Mouse (Mus musculus): ENCODE results near the gene Clptm1.
"Not testable (repeated sequence)": the region's sequence is repeated elsewhere in the genome, so short reads cannot be mapped to it uniquely, and the experiment has no call there.

Clptm1 gene

GRCm38 (mm10) chr7:19691873-19692865, 27.3 kb upstream of the Clptm1 start, which contains the start of gene Apoc1:
Apoc1 (minus strand) TSS chr7:19692660.
- no peak for DNase-seq (ENCODE audit: low spot score in 2 of 2)

GRCm38 (mm10) chr7:19691434-19691833, 26.6 kb upstream of the Clptm1 start:
- no peak for DNase-seq (ENCODE audit: low spot score in 2 of 2)

GRCm38 (mm10) chr7:19690845-19691244, 26.0 kb upstream of the Clptm1 start:
- DNase-seq (ENCODE audit: low spot score in 2 of 2): no peak

- DNase-seq (ENCODE audit: low spot score in 2 of 2): no peak
These were observed 23.8 kb upstream of the Clptm1 start for GRCm38 (mm10) chr7:19688611-19689010.

DNA sequence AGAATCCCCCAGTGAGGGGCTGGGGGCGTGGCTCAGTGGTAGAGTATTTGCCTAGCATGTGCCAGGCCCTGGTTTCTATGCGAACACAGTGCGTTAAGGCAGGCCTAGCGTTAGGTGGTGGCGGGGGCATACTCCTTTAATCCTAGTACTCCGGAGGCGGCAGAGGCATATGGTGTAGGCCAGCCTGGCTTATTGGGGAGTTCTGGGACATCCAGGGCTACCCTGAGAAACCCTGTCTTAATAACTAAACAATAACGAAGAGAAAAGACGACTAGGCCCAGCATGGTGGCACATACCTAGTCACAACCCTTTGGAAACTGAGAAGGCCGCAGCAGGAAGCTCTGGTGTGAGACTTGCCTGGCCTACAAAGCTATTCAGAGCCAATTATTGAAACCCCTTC, 23.3 kb upstream of the Clptm1 start:
- no peak for DNase-seq (ENCODE audit: low spot score in 2 of 2)

GRCm38 (mm10) chr7:19686927-19687583, 22.2 kb upstream of the Clptm1 start:
- not testable (repeated sequence) for DNase-seq (ENCODE audit: low spot score in 2 of 2)

- DNase-seq (ENCODE audit: low spot score in 2 of 2): no peak
These were observed 21.7 kb upstream of the Clptm1 start for GRCm38 (mm10) chr7:19686521-19686920.

- no peak for DNase-seq (ENCODE audit: low spot score in 2 of 2)
These were observed 20.5 kb upstream of the Clptm1 start for GRCm38 (mm10) chr7:19685374-19685773.

GRCm38 (mm10) chr7:19683771-19684201, 19.0 kb upstream of the Clptm1 start:
- no peak for DNase-seq (ENCODE audit: low spot score in 2 of 2)

DNA sequence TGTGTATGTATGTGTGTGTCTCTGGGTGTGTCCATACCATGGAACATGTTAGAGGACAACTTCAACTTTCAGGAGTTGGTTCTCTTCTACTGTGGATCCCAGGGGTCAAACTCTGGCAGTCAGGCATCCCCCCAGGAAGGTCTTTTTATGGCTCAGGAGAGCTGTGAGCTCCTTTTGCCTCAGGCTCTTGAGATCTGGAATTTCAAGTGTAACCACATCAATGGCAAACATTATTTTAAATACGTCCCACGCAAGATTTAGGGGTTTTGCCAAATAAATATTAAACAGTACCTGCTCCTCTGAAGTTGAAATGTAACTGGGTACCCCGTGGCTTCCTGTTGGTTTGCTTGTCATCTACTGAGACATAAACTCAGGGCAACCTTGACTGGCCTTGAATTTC, 18.1 kb upstream of the Clptm1 start:
- DNase-seq (ENCODE audit: low spot score in 2 of 2): no peak

- DNase-seq (ENCODE audit: low spot score in 2 of 2): no peak
These were observed 16.4 kb upstream of the Clptm1 start, which contains the start of the genes Gm44805 and Apoc4 for GRCm38 (mm10) chr7:19681202-19681694. Gm44805 (minus strand) TSS chr7:19681423. Apoc4 (minus strand) TSS chr7:19681479.

DNA sequence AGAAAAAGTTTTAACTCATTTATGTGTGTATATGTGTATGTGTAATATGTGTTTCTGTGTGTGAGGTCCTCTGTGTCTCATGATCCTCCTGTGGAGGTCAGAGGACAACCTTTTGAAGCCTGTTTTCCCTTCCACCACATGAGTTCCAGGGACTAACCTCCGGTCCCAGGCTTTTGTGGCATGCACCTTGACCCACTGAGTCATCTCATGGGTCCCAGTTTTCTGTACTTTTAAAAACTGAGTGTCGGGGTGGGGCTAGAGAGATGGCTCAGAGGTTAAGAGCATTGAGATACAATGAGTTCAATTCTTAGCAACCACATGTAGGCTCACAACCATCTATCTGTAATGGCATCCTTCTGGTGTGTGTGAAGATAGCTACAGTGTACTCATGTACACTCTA, 15.9 kb upstream of the Clptm1 start:
- DNase-seq (ENCODE audit: low spot score in 2 of 2): no peak

DNA sequence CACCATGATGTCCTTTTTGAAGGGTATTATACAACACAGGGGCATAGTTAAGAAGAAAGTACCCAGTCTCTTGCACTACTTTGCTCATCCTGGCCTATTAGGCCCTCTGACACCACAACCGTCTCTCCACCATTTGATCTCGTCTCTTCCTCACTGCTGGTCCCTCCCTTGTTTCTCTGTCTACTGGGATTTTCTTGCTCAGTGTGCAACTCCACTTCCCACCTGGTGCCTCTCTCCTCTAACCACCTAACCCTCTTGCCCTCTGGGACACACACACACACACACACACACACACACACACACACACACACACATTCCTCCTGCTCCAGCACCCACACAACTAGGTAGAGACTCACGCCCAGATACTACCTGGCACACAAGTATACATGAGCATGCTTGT, 14.1 kb upstream of the Clptm1 start:
- DNase-seq (ENCODE audit: low spot score in 2 of 2): no peak

- DNase-seq (ENCODE audit: low spot score in 2 of 2): no peak
These were observed 13.0 kb upstream of the Clptm1 start, which contains the start of gene Apoc2 for GRCm38 (mm10) chr7:19677872-19678271. Apoc2 (minus strand) TSS chr7:19677941.

DNA sequence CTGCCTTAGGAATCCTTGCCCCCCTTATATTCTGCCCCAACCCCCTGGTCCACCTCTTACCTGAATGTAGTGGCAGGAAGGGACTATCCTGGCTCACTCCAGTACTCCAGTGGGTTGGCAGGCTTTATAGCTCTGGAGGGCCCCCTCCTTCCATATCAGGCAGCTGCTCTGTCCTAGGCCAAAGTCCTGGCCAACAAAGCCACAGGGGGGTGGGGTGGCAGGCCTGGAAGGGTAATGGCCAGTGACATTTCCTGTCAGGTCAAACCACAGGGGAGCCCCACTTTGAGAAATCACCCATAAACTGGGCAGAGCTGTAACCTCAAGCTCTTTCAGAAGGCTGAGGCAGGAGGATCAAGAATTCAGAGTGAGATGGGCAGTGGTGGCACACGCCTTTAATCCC, 11.8 kb upstream of the Clptm1 start:
- no peak for DNase-seq (ENCODE audit: low spot score in 2 of 2)

DNA sequence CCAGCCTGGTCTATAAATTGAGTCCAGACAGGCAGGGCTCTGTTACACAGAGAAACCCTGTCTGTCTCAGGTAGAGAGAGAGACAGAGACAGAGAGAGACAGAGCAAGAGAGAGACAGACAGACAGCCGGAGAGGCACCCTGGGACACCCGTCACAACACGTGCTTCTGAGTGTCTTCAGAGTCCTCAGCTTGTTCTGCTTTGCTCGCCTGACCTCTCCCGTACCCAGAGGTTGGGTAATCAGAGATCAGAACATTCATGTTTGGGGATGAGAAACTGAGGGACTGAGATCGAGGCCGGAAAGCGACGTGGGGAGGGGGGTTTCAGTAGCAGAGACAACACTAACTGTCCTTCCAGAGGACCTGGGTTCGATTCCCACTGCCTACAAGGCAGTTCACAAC, 11.0 kb upstream of the Clptm1 start:
- DNase-seq (ENCODE audit: low spot score in 2 of 2): no peak

DNA sequence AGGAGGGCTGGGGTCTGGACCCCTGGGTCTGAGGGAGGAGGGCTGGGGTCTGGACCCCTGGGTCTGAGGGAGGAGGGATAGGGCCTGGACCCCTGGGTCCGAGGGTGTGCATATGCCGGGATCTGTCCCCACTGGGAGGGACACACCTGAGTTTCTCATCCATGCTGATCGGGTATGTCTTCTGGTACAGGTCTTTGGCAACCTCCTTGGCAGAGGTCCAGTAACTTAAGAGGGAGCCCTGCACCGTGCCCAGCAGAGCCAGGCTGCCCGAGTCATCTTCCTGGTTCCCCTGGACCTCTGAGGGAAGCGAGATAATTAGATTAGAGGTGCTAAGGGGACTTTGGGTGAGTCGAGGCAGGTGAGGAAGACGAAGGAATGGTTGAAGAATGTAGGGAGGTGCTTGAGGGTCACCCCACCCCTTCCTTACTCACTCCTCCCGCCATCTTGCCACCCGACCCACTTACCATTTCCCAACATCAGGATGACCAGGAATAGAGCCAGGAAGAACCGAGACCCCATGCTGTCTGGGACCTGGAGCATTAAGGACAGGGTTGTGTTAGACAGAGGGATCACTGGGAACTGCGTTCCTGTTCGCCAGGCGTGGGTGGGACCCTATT, 8.4 kb upstream of the Clptm1 start:
- DNase-seq (ENCODE audit: low spot score in 2 of 2): no peak

- no peak for DNase-seq (ENCODE audit: low spot score in 2 of 2)
These were observed 6.7 kb upstream of the Clptm1 start for GRCm38 (mm10) chr7:19671511-19671910.

- DNase-seq (ENCODE audit: low spot score in 2 of 2): peak; percentile 95 to 96
These were observed 4.3 kb upstream of the Clptm1 start for GRCm38 (mm10) chr7:19668947-19669721.

DNA sequence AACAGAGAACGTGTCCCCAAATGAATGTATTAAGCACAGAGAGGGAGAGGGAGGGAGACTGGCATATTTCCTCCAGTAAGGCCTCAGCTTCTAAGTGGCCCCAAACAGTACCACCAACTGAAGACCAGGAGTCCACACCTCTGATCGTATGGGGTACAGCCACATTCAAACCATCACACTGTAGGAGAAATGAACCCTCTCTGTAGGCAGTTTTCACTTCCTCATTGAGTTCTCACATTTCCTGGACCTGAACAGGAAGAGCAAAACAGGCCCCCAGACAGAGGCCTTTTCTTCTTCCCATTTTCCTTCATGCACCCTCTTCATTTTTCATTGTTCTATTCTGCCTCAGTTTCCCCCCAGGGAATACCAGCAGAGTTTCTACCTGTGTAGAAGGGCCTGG, 2.6 kb upstream of the Clptm1 start:
- DNase-seq (ENCODE audit: low spot score in 2 of 2): no peak

- no peak for DNase-seq (ENCODE audit: low spot score in 2 of 2)
These were observed 1.9 kb upstream of the Clptm1 start for GRCm38 (mm10) chr7:19666750-19667149.
